Mouse (Mus musculus) kidney, postnatal 10 days (tissue): Measurements from ENCODE around the gene Rpl18.

Experiments
- DNase-seq: peaks from one replicate; pipeline ENCODE4 v3.0.0; 2021; ENCODE audit warnings: mixed read lengths

The Rpl18 gene

DNA sequence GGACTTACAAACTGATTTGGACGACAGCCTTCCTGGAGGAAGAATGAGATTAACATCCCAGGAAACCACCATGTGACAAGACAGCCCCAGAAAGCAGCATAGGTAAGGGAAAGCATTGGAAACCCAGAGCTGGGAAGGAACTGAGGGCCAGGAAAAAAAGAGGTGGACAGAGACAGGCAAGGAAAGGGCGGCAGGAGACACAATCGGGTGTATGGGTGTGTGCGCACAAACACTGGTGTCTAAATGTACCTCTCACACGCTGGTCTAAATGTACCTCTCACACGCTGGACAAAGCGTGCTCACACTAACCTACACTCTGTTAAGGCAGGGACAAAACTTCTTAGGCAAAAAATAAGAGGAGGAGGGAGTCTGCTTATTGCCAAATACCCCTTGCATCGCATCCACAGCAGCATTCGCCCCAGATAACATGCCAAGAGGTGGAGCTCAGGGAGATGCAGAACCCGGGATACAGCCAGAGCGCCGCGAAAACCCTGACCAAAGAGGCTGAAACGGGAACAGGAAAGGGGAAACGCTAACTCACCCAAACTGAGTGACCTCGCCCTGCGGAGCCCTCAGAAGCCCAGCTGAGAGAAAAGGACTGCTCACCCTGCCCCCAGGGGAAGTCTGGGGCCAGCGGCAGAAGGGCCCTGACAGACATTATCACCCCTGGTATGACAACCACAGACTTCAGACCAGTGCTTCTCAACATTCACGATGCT, 643 bp downstream of the Rpl18 start:
- no peak for DNase-seq

DNA sequence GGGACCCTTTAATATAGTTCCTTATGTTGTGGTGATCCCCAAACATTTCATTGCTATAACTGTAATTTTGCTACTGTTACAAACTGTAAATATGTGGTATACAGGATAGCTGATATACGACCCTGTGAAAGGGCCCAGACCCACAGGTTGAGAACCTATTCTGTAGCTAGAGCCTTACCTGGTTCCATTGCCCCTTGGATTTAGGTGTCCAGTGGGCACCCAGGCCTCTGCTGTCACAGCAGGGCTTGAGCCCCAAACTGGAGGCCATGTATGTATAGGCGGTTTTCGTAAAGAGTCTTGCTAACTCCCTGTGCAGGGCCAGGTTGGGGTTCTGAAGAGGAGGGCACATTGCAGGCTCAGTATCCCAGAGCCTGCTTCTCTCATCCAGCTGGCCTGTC, 1.2 kb downstream of the Rpl18 start:
- DNase-seq, result no peak

DNA sequence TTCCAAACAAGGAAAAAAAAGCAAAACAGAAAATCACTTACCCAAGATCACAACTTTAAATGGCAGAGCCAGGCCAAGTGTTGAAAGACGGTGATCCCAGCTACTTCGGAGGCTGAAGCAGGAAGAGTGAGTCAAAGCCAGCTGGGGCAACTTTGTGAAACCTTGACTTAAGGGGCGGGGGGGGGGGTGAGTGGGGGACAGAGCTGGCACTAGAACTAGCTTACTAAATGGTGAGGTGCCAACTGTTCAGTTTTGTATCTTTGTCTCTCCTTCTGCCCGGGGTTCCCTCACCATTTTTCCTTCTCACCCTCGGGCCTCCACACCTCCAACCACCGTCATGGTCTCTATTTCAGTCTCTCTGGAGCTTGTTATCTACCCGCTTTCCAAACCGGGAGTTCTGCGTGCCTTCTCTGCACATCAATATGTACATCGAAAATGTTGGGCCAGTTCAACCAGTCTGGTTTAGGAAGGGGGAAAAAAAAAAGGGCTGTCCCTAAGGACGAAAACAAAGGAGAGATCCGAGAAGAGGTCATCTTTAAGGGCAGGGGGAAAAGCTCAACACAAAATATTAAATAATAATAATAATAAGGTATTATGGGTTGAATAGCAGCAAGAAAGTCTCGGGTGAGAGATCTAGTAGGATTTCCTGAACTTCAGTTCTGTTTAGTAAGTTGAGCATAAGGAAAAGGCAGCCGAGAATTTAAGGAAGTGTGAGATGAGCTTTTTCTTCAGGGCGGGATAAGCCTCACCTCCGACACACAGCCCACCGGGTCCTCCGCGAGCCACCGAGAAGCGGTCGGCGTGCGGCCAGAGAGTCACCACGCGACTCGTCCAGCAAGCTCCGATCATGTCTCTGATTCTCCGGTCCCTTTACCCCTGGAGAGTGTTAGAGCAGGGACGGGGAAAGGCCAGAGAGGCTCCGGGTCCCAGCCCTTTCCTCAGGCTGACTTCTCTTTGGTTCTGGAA, 2.0 kb downstream of the Rpl18 start:
- no peak for DNase-seq

DNA sequence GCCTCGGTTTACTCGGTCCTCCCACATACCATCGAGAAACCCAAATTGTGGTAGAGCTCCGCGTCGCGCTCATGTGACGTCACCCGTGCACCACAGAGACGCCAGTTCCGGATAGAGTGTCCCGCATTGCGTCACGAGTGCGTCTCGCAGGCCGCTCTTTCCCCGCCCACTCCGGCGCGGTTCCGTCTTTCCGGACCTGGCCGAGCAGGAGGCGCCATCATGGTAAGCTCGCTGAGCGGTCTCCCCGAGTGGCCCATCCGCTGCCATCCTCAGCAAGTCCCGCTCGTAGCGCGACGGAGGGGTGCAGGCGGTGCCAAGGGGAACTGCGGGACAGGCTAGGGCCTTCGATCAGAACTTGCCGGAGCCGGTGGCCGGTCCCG, 2.7 kb downstream of the Rpl18 start, which contains the start of gene Sphk2:
Gene Sphk2 (minus strand): TSS at position 85 of the 380 bp plus-strand sequence.
- peak; percentile 99 for DNase-seq

DNA sequence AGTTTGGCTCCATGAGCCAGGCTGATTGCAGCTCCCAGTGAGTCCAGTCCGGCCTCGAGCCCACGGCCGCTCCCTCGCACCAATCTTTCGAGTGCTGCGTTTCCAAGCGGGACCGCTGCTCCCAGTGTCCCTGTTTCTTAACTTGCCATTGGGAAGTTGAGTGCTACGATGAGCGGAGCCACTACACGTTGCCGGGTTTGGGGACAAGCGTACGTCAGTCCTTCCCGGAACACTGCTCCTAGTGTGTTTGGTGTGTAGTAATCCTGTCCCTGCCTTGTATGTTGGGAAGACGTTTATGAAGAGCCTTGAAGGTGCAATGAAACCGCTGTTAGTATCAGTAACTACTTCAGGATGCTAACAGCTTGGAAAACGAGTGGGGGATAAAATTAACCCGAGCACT, 3.1 kb downstream of the Rpl18 start:
- no peak for DNase-seq

DNA sequence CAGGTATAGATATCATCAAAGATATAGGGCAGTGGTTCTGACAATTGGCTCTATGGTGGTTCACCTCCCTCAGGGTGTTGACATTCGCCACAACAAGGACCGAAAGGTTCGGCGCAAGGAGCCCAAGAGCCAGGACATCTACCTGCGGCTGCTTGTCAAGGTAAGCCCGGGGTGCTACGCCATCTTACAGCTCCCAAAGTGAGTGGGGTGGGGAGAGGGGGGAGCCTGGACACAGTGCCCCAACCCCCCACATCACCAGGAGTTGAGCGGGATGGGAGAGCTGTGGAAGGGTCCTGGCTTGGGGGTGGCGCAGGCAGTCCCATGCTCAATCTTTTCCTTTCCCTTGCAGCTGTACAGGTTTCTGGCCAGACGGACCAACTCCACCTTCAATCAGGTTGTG, 3.9 kb downstream of the Rpl18 start:
- no peak for DNase-seq

DNA sequence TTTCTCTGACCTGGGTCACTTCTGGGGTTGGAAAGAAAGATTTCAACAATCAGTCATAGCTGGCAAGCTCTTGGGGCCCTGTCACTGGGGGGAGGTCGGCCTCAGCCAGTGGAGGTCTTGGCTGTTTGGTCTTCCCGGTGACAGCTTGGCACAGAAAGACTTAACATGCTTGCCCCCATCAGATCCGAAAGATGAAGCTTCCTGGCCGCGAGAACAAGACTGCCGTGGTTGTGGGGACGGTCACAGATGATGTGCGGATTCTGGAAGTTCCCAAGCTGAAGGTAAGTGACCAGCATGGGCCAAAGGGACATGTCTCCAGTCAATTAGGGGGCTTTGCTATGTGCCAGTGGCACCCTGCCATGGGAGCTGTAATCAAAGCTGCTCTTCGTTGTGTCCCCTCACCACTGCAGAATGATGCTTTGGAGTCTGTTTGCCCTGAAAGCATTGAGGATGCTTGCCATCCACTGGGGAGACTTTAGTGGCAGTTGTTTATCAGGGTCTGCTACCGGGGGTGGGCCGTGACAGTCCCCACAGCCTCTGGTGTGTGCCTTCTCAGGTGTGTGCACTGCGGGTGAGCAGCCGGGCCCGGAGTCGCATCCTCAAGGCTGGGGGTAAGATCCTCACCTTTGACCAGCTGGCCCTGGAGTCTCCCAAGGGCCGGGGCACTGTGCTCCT, 4.6 kb downstream of the Rpl18 start:
- no peak for DNase-seq

DNA sequence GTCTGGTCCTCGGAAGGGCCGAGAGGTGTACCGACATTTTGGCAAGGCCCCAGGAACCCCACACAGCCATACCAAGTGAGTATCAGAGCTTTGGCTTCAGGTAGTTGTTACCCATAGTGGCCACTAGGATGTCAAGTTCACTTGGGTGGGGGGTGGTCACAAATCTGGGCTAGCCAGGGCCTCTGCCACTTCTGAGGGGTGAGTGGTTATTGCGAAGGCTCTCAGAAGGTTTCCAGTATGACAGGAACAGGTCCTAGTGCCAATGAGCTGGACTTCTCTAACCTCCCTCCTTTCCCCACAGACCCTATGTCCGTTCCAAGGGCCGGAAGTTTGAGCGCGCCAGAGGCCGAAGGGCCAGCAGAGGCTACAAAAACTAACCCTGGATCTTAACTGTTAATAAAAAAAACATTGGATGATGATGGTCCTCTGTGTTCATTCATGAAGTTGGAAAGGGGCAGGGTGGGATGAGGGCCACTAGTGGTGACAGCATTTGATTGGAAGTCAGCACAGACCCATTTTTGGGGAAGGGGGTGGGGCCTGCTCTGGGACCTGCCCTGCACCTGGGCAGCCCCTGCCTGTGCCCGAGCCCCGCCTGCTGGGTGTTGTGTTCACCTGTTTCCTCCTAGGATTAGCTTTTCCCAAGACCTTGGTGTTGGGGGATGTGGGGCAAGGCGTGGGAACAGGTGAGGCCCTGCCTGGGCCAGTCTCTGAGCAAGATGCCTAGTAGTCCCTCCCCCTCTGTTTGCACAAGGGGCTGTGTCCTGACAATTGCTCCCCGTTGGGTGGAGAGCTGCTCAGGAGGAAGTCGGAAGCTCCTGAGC, 5.4 kb downstream of the Rpl18 start, which contains the start of gene Fam83e:
Gene Fam83e (plus strand): TSS at position 800 of the 821 bp plus-strand sequence.
- no peak for DNase-seq

DNA sequence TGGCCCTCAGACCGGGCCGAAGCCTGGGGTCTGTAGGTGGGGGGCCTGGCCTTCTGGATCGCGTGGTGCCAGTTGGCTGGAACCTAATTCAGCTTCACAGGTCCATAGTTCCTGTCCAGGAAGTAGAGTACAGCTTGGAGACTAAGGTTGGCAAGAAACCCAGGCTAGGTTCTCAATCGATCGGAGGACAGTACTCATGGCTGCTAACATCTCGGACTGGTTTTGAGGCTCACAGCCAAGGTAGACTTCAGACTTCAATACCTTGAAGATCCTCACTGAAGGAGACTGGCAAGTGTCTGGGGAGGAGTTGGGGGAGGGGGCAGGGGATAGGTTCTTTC, 5.9 kb downstream of the Rpl18 start:
- no peak for DNase-seq

DNA sequence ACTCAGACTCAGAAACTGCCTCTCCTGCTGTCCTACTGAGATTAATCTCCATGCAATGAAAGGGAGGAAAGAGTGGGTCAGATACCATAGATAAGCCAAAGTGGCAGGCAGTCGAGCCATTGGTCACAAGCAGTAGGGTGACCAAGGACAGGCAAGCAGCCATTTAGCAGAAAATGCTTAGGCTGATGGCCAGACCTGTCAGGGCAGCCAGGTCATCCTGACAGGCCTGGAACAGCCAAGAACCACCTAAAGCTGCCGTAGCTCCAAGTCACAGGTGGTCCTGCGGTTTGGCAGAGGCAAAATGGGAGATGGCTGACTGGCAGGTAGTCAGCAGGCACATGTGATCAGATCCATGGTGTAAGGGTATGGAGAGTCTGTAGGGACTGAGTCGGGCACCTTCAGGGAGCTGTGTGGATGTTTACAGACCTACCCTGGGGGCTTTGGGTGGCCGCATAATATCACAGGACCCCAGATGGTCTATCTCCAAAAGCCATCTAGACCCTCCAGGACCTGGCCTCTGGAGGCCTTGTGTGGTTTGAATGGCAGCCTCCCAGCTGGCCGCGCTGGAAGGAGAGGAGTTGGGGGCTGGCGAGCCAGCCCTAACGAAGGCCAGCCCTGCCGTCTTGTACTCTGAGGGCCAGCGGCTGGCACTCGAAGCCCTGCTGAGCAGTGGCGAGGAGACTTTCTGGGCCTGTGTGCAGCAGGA, 6.5 kb downstream of the Rpl18 start:
- no peak for DNase-seq

DNA sequence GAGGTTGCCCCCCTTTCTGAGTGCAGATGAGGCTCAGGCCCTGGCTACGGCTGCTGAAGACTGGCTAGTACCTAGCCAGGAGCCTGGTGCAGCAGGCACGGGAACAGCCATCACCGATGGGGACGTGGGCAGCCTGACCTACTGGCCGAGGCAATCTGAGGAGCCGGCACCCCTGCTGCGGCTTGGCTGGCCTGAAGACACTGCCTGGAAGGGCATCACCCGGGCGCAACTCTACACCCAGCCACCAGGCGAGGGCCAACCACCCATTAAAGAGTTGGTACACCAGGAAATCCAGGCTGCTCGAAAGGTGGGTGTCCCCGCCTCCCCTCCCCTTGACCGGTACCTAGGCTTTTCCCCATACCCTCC, 7.1 kb downstream of the Rpl18 start:
- no peak for DNase-seq

DNA sequence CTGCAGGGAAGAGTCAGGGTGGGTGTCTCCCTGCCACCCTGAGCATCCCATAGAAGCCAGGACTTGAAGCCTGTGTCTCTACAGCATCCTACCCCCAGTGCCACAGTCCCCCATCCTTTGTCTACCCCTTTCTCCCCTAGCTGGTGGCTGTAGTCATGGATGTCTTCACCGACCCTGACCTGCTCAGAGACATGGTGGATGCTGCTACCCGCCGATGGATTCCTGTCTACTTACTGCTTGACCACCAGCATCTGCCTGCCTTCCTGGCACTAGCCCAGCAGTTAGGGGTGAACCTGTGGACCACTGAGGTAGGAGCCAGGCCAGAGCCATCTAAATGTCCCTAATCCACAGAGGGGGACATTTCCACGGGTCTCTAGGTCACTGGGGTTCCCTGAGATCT, 8.0 kb downstream of the Rpl18 start:
- no peak for DNase-seq

DNA sequence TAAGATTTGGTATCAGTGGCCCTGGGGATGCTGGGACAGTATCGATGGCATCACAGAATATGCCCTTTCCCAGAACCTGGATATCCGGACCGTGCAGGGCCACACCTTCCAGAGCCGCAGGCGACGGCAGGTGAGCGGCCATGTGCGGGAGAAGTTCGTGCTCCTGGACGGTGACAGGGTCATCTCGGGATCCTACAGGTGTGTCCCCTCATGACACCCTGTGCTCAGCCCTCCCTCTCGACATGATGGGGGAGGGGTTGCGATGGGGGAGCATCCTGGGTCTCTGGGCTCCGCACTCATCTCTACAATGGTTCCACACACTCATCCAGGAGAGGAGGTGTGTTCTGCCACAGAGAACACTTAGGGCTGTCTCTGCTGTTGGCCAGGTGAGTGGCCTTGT, 8.5 kb downstream of the Rpl18 start:
- no peak for DNase-seq

DNA sequence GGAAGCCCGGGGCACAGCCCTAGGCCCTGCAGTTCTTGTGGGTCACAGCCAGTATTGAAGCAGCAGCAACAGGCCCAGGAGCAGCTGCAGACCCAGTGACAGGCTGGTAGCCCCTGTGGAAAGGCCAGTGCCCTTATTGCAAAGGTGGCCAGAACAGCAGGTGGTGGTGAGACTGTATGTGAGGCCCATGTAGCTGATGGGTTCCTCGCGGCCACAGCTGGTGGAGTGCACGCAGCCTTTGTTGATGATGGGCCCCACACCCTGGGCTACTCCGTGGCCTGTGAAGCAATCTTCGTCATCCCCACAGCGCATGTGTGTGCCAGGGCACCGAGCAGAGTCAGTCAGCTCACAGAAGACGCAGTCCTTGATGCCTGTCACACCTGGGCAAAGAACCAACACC, 9.9 kb downstream of the Rpl18 start:
- DNase-seq, result no peak

DNA sequence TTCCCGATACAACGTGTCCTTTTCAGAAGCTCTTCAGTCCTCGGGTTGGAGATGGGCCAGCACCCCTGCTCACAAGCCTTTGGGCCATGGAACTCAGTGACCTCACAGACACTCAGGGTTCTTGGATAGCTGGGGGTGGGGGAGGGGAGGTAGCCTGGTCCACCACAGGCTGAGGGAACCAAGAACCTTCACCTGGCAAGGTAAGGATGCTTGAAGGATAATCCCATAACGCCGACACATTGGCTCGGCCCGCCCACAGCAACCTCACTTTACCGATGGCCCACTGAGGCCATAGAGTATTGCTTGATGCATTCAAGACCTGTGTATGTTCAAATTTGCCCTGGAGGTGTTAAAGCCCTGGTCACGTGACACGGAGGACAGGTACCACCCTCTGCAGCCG, 10.5 kb downstream of the Rpl18 start, which contains the start of gene Spaca4:
Gene Spaca4 (minus strand): TSS at position 101 of the 400 bp plus-strand sequence.
- DNase-seq, result no peak

DNA sequence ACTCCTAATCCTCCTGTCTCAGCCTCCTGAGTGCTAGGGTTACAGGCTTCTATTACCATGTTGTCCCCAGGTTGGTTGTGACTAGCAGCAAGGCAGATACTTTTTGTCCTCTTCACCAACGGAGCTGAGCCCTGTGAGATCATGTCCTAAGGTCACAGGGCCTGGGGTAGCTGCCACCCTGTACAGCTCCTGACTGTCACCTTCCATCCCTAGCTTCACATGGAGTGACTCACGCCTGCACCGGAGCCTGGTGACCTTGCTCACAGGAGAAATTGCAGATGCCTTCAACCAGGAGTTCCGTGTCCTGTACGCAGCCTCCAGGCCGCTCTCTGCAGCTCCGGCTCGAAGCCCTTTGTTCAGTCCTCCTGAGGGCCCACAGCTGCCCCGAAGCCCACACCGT, 11.2 kb downstream of the Rpl18 start:
- DNase-seq, result no peak

DNA sequence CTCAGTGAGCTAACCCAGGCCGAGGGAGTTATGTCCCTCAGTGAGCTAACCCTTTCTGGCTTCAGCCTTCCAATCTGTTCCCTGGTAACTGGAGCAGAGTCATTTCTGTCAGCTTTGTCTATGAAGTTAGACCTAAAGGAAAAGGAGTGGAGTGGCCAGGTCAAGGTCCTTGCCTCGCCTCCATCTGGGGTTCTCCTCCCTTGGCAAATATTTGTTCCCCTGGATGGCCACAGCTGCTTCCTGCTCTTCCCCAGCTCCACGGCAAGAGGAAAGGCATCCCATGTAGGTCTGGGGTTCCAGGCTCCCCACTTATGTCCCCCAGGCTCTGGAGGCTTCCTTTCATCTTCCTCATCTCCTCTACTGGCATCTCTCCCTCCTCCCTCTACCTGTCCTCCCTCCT, 12.4 kb downstream of the Rpl18 start:
- DNase-seq, result no peak

DNA sequence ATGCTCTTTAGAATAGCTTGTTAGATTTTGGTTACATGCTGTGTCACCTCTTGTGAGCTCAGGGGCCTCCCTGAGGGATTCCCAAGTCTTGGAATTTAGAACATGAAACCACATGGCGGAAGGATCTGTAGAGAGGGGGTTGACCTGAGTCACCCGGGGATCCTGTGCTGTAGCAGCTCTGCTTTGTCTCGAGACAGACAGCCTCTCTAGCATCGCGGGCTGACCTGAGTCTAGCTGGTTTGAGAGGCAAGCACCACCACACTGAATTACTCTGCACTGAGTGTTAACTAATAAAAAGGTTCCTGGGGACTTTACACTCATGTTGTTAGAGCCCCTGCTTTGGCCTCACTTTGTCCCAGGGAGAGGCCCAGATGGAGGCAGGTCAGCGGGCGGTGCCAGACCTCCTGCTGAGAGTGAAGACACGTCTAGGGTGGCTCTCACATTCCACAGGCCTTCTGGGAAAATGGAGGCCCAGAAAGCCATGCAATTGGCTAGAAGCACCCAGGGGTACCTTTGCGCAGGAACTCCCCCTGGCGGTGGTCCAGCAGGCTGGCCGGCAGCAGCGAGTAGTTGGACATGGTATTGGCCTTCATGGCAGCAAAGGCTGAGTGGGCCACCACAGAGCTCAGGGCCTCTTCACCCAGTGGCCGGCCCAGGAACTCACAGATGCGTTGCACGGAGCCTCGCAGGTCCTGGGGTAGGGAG, 15.6 kb downstream of the Rpl18 start:
- peak; percentile 75 for DNase-seq

DNA sequence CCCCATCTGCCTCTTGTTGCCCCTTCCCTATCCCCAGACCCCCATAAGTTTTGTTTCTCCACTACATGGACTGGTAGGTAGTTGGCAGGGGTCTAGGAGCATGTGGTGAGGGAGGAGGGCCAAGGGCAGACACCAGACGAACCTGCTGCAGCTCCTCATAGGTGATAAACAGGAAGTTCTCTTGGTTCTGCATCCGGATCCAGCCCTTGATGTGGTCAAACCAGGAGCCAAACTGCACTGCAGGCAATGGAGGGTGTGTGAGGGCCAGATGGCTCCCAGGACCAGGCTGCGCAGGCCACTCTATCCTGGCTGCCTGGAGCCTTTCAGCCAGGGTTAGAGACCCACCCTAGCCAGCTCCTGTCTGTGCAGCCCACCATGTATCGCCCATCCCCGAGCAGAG, 18.2 kb downstream of the Rpl18 start:
- no peak for DNase-seq

DNA sequence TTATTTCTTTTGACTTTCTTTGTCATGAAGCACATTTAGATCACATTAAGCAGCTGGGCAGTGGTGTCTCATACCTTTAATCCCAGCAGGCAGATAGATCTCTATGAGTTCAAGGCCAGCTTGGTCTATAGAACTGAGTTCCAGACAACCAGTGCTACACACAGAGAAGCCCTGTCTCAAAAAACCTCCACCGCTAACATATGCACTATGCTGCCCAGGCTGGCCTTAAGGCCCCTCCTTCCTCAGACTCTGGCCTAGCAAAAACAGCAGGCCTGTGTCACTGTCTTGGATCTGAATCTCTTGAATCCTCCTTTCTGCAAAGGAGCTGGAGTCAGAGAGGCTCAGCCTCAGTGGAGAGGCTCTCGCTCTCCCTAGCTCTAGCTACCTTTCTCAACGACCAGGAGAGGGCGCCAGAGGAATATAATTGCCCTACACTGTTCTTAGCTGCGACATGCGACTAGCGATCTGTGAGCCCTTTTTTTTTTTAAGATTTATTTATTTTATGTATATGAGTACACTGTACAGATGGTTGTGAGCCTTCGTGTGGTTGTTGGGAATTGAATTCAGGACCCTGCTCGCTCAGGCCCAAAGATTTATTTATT, 24.0 kb downstream of the Rpl18 start:
- DNase-seq, result peak; percentile 93

DNA sequence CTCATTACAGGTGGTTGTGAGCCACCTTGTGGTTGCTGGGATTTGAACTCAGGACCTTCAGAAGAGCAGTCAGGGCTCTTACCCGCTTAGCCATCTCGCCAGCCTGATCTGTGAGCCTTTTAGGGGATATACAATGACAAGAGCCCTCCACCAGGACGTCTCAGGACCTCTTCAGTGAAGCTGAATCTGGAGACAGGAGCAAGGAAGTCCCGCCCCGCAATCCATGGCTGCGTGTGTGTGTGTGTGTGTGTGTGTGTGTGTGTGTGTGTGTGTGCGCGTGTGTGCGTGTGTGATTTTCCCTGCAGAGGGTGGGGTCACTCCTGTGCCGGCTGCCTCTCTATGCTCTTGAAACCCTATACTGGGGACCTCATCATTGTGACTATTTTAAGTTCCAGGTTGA, 24.6 kb downstream of the Rpl18 start:
- no peak for DNase-seq
